Mouse (Mus musculus): ENCODE data around the gene Hs3st3b1. TPM values are rescaled to one million over a fixed set of nuclear protein-coding genes. Genes with fewer than 3 reads are reported as not detected.

Hs3st3b1 gene
- polyA plus RNA-seq, 1 experiment from 2014 or later = 9.6 TPM

- H3K4me3 ChIP-seq (replicated peaks; ENCODE audit: low read length) = no peak overlapping the region
- WGBS = 55% methylated on average over 3 of the region's 3 CpGs
- H3K27ac ChIP-seq (ENCODE audit: low read length) = no peak overlapping the region
- H3K36me3 ChIP-seq (ENCODE audit: control insufficient read depth, insufficient read depth, low read length) = no peaks in the 10 kb centered on the region
- H3K9ac ChIP-seq (ENCODE audit: low read length) = no peak overlapping the region
- no peaks in the 10 kb centered on the region for H3K4me1 ChIP-seq (ENCODE audit: control insufficient read depth, insufficient read depth, low read length)
- no peak for ATAC-seq (ENCODE audit: insufficient read depth, low FRiP score)
- no peak overlapping the region for H3K4me2 ChIP-seq (ENCODE audit: low read depth, low read length)
- H3K9me3 ChIP-seq (replicated peaks; ENCODE audit: control insufficient read depth, low read length) = no peaks in the 10 kb centered on the region
- no peaks in the 10 kb centered on the region for H3K27me3 ChIP-seq (ENCODE audit: control insufficient read depth, insufficient read depth, low read length)
Measured at GRCm38 (mm10) chr11:63936641-63937040, 14.6 kb upstream of the Hs3st3b1 start.

GRCm38 (mm10) chr11:63926901-63927300 is 4.8 kb upstream of the Hs3st3b1 start:
- ATAC-seq (ENCODE audit: insufficient read depth, low FRiP score) = no peak
- Histone ChIP-seq H3K27ac (ENCODE audit: low read length) (no peak overlapping the region), H3K4me3 (replicated peaks; ENCODE audit: low read length) (no peak overlapping the region), H3K36me3 (ENCODE audit: control insufficient read depth, insufficient read depth, low read length) (no peaks in the 10 kb centered on the region), H3K27me3 (ENCODE audit: control insufficient read depth, insufficient read depth, low read length) (peaks cover 25% of the 10 kb centered on the region), H3K9me3 (replicated peaks; ENCODE audit: control insufficient read depth, low read length) (no peaks in the 10 kb centered on the region), H3K4me2 (ENCODE audit: low read depth, low read length) (no peak overlapping the region), H3K4me1 (ENCODE audit: control insufficient read depth, insufficient read depth, low read length) (peaks cover 21% of the 10 kb centered on the region), H3K9ac (ENCODE audit: low read length) (no peak overlapping the region)
- WGBS = 74% methylated on average over 6 of the region's 6 CpGs

GRCm38 (mm10) chr11:63925161-63925582 is 3.1 kb upstream of the Hs3st3b1 start:
- Histone ChIP-seq H3K27me3 (ENCODE audit: control insufficient read depth, insufficient read depth, low read length) (peaks cover 34% of the 10 kb centered on the region), H3K4me2 (ENCODE audit: low read depth, low read length) (peak overlapping the region; percentile 77), H3K27ac (ENCODE audit: low read length) (no peak overlapping the region), H3K4me3 (replicated peaks; ENCODE audit: low read length) (peak overlapping the region; percentile 51), H3K4me1 (ENCODE audit: control insufficient read depth, insufficient read depth, low read length) (peaks cover 21% of the 10 kb centered on the region), H3K36me3 (ENCODE audit: control insufficient read depth, insufficient read depth, low read length) (no peaks in the 10 kb centered on the region), H3K9ac (ENCODE audit: low read length) (peak overlapping the region; percentile 71), H3K9me3 (replicated peaks; ENCODE audit: control insufficient read depth, low read length) (no peaks in the 10 kb centered on the region)
- 1% methylated on average over 31 of the region's 31 CpGs for WGBS
- ATAC-seq (ENCODE audit: insufficient read depth, low FRiP score) = no peak

- no peaks in the 10 kb centered on the region for H3K9me3 ChIP-seq (replicated peaks; ENCODE audit: control insufficient read depth, low read length)
- H3K4me3 ChIP-seq (replicated peaks; ENCODE audit: low read length) = no peak overlapping the region
- H3K36me3 ChIP-seq (ENCODE audit: control insufficient read depth, insufficient read depth, low read length) = no peaks in the 10 kb centered on the region
- peak overlapping the region; percentile 77; the same call in 1 of the 2 replicates for H3K4me2 ChIP-seq (ENCODE audit: low read depth, low read length)
- H3K9ac ChIP-seq (ENCODE audit: low read length) = no peak overlapping the region
- 31% methylated on average over 26 of the region's 26 CpGs for WGBS
- peaks cover 25% of the 10 kb centered on the region for H3K4me1 ChIP-seq (ENCODE audit: control insufficient read depth, insufficient read depth, low read length)
- peaks cover 34% of the 10 kb centered on the region for H3K27me3 ChIP-seq (ENCODE audit: control insufficient read depth, insufficient read depth, low read length)
- no peak overlapping the region for H3K27ac ChIP-seq (ENCODE audit: low read length)
- ATAC-seq (ENCODE audit: insufficient read depth, low FRiP score) = no peak
Measured at GRCm38 (mm10) chr11:63924286-63924930, 2.3 kb upstream of the Hs3st3b1 start.

- H3K27me3 ChIP-seq (ENCODE audit: control insufficient read depth, insufficient read depth, low read length) = peaks cover 34% of the 10 kb centered on the region
- peak overlapping the region; percentile 61 for H3K9ac ChIP-seq (ENCODE audit: low read length)
Measured at GRCm38 (mm10) chr11:63923386-63923785, 1.3 kb upstream of the Hs3st3b1 start.

GRCm38 (mm10) chr11:63921044-63921951 is 792 bp downstream of the Hs3st3b1 start:
- H3K27ac ChIP-seq (ENCODE audit: low read length) = peak overlapping the region; percentile 43
- no peak for ATAC-seq (ENCODE audit: insufficient read depth, low FRiP score)
- WGBS = under 1% methylated on average over 79 of the region's 80 CpGs
- H3K9ac ChIP-seq (ENCODE audit: low read length) = peak overlapping the region; percentile 69
- peaks cover 37% of the 10 kb centered on the region for H3K27me3 ChIP-seq (ENCODE audit: control insufficient read depth, insufficient read depth, low read length)
- H3K4me1 ChIP-seq (ENCODE audit: control insufficient read depth, insufficient read depth, low read length) = peaks cover 43% of the 10 kb centered on the region
- no peaks in the 10 kb centered on the region for H3K9me3 ChIP-seq (replicated peaks; ENCODE audit: control insufficient read depth, low read length)
- peak overlapping the region; percentile 85 for H3K4me2 ChIP-seq (ENCODE audit: low read depth, low read length)
- H3K36me3 ChIP-seq (ENCODE audit: control insufficient read depth, insufficient read depth, low read length) = no peaks in the 10 kb centered on the region
- peak overlapping the region; percentile 56 for H3K4me3 ChIP-seq (replicated peaks; ENCODE audit: low read length)

More at GRCm38 (mm10) chr11:63923386-63923785, 1.3 kb upstream of the Hs3st3b1 start:
- no peak for ATAC-seq (ENCODE audit: insufficient read depth, low FRiP score)
- peak overlapping the region; percentile 56 for H3K4me3 ChIP-seq (replicated peaks; ENCODE audit: low read length)
- H3K27ac ChIP-seq (ENCODE audit: low read length) = no peak overlapping the region
- H3K9me3 ChIP-seq (replicated peaks; ENCODE audit: control insufficient read depth, low read length) = no peaks in the 10 kb centered on the region
- no peaks in the 10 kb centered on the region for H3K36me3 ChIP-seq (ENCODE audit: control insufficient read depth, insufficient read depth, low read length)
- peak overlapping the region; percentile 70 for H3K4me2 ChIP-seq (ENCODE audit: low read depth, low read length)
- peaks cover 31% of the 10 kb centered on the region for H3K4me1 ChIP-seq (ENCODE audit: control insufficient read depth, insufficient read depth, low read length)
- WGBS = 2% methylated on average over 29 of the region's 29 CpGs

- WGBS = under 1% methylated on average over 33 of the region's 33 CpGs
- H3K4me1 ChIP-seq (ENCODE audit: control insufficient read depth, insufficient read depth, low read length) = peaks cover 43% of the 10 kb centered on the region
- no peaks in the 10 kb centered on the region for H3K36me3 ChIP-seq (ENCODE audit: control insufficient read depth, insufficient read depth, low read length)
- H3K4me3 ChIP-seq (replicated peaks; ENCODE audit: low read length) = peak overlapping the region; percentile 56
- no peaks in the 10 kb centered on the region for H3K9me3 ChIP-seq (replicated peaks; ENCODE audit: control insufficient read depth, low read length)
- peak overlapping the region; percentile 85 for H3K4me2 ChIP-seq (ENCODE audit: low read depth, low read length)
- peak; percentile 56; the same call in 1 of the 2 replicates for ATAC-seq (ENCODE audit: insufficient read depth, low FRiP score)
- H3K9ac ChIP-seq (ENCODE audit: low read length) = peak overlapping the region; percentile 74
- peak overlapping the region; percentile 27; the same call in 1 of the 2 replicates for H3K27ac ChIP-seq (ENCODE audit: low read length)
- peaks cover 30% of the 10 kb centered on the region for H3K27me3 ChIP-seq (ENCODE audit: control insufficient read depth, insufficient read depth, low read length)
Measured at GRCm38 (mm10) chr11:63920531-63920930, 1.6 kb downstream of the Hs3st3b1 start.

GRCm38 (mm10) chr11:63919211-63920098 is 2.6 kb downstream of the Hs3st3b1 start:
- no peaks in the 10 kb centered on the region for H3K9me3 ChIP-seq (replicated peaks; ENCODE audit: control insufficient read depth, low read length)
- H3K4me2 ChIP-seq (ENCODE audit: low read depth, low read length) = peak overlapping the region; percentile 85
- peak overlapping the region; percentile 74 for H3K9ac ChIP-seq (ENCODE audit: low read length)
- peak overlapping the region; percentile 56 for H3K4me3 ChIP-seq (replicated peaks; ENCODE audit: low read length)
- peak overlapping the region; percentile 80 for H3K27ac ChIP-seq (ENCODE audit: low read length)
- ATAC-seq (ENCODE audit: insufficient read depth, low FRiP score) = no peak
- H3K4me1 ChIP-seq (ENCODE audit: control insufficient read depth, insufficient read depth, low read length) = peaks cover 37% of the 10 kb centered on the region
- WGBS = 9% methylated on average over 52 of the region's 52 CpGs
- H3K27me3 ChIP-seq (ENCODE audit: control insufficient read depth, insufficient read depth, low read length) = peaks cover 24% of the 10 kb centered on the region
- no peaks in the 10 kb centered on the region for H3K36me3 ChIP-seq (ENCODE audit: control insufficient read depth, insufficient read depth, low read length)

Measured in stomach, embryonic 16.5 days (tissue).